Mouse (Mus musculus) neural tube, embryonic 14.5 days (tissue): ENCODE measurements around the gene Glipr1. TPM values are rescaled to one million over a fixed set of nuclear protein-coding genes. Genes with fewer than 3 reads are reported as not detected.
"Not testable (repeated sequence)": the region's sequence is repeated elsewhere in the genome, so short reads cannot be mapped to it uniquely, and the experiment has no call there.

ENCODE experiments used
- ATAC-seq: fragments of 200-750 bp; cut with Nextera tagmentation; 2 replicates; pipeline ENCODE4 v1.8.0; 2017; ENCODE audit warnings: low read depth, mild to moderate bottlenecking, moderate TSS enrichment, moderate library complexity
- H3K27ac ChIP-seq: fragments of 300-500 bp; sonication (generic); 2 replicates; pipeline ENCODE4 v1.5.1; 2014; ENCODE audit warnings: low read depth, mild to moderate bottlenecking, control low read depth, low read length, moderate library complexity, mixed read lengths
- H3K27me3 ChIP-seq: fragments of 300-500 bp; sonication (generic); 2 replicates; pipeline ENCODE4 v1.6.1; 2014; ENCODE audit warnings: low read length; ENCODE audit not compliant: control insufficient read depth, insufficient read depth
- H3K36me3 ChIP-seq: fragments of 300-500 bp; sonication (generic); 2 replicates; pipeline ENCODE4 v1.6.1; 2014; ENCODE audit warnings: low read length, mixed read lengths; ENCODE audit not compliant: control insufficient read depth, insufficient read depth
- H3K4me1 ChIP-seq: fragments of 300-500 bp; sonication (generic); 2 replicates; pipeline ENCODE4 v1.6.1; 2014; ENCODE audit warnings: low read length; ENCODE audit not compliant: control insufficient read depth, insufficient read depth
- H3K4me2 ChIP-seq: fragments of 300-500 bp; sonication (generic); 2 replicates; pipeline ENCODE4 v1.6.1; 2014; ENCODE audit warnings: mild to moderate bottlenecking, low read depth, low read length, control low read depth
- H3K4me3 ChIP-seq: fragments of 300-500 bp; sonication (generic); 2 replicates; pipeline ENCODE4 v1.5.1; 2014; ENCODE audit warnings: low read depth, low read length, control low read depth, mixed read lengths
- H3K9ac ChIP-seq: fragments of 300-500 bp; sonication (generic); replicated peaks from 2 replicates; pipeline ENCODE4 v1.6.1; 2014; ENCODE audit warnings: low read depth, mild to moderate bottlenecking, control low read depth, low read length, mixed read lengths
- H3K9me3 ChIP-seq: fragments of 300-500 bp; sonication (generic); 2 replicates; pipeline ENCODE4 v1.6.1; 2016; ENCODE audit warnings: low read length; ENCODE audit not compliant: control insufficient read depth
- WGBS: fragments of 180-500 bp; shearing (Covaris S2); extraction: QIAGEN DNeasy Blood & Tissue Kit; methylation state at CpG from one replicate; pipeline ENCODE4 v1.1.7; 2014; 5-methylcytosine and 5-hydroxymethylcytosine counted together
- polyA plus RNA-seq: library from polyadenylated mRNA; unstranded; fragments of >200 nt; fragmentation: Nextera tagmentation; extraction: Ambion mirVana; gene quantifications from 2 replicates; pipeline ENCODE4 v1.2.1, GENCODE M21; 2014

The Glipr1 gene
- 0.91 and 1.2 TPM in 2 replicates for polyA plus RNA-seq

- H3K4me2 ChIP-seq, result no peak within 1 kb of the TSS
- H3K4me3 ChIP-seq, result no peak within 1 kb of the TSS
- no peaks in the 10 kb centered on the region for H3K36me3 ChIP-seq
- H3K27ac ChIP-seq, result no peak within 1 kb of the TSS
- no peaks in the 10 kb centered on the region for H3K4me1 ChIP-seq
- ATAC-seq, result no peak
- H3K9me3 ChIP-seq, result no peaks in the 10 kb centered on the region
- H3K27me3 ChIP-seq, result no peaks in the 10 kb centered on the region
- no peak within 1 kb of the TSS for H3K9ac ChIP-seq
- WGBS, result 76% methylated on average over 9 of the region's 9 CpGs
Measured at GRCm38 (mm10) chr10:112002544-112003215, at the start of gene Glipr1. Gene Glipr1, minus strand, starts transcription at chr10:112002631.

- not testable (repeated sequence) for H3K9me3 ChIP-seq, H3K4me3 ChIP-seq, ATAC-seq, H3K36me3 ChIP-seq, H3K9ac ChIP-seq, H3K27ac ChIP-seq, H3K27me3 ChIP-seq, H3K4me2 ChIP-seq, H3K4me1 ChIP-seq
- WGBS, result 68% methylated on average over 2 of the region's 2 CpGs
Measured at GRCm38 (mm10) chr10:112051956-112052355, 49.5 kb upstream of the Glipr1 start.

GRCm38 (mm10) chr10:112051220-112051619 lies 48.8 kb upstream of the Glipr1 start:
- Histone ChIP-seq H3K36me3 (no peaks in the 10 kb centered on the region), H3K9me3 (no peaks in the 10 kb centered on the region), H3K4me3 (no peak overlapping the region), H3K9ac (no peak overlapping the region), H3K27me3 (no peaks in the 10 kb centered on the region), H3K27ac (no peak overlapping the region), H3K4me1 (no peaks in the 10 kb centered on the region), H3K4me2 (no peak overlapping the region)
- ATAC-seq, result no peak

- not testable (repeated sequence) for H3K9ac ChIP-seq, H3K27ac ChIP-seq, H3K4me2 ChIP-seq, H3K9me3 ChIP-seq, H3K36me3 ChIP-seq, H3K4me3 ChIP-seq, H3K4me1 ChIP-seq, H3K27me3 ChIP-seq
- peak; percentile 61; the same call in 1 of the 2 replicates for ATAC-seq
- WGBS, result 35% methylated on average over 10 of the region's 14 CpGs
Measured at GRCm38 (mm10) chr10:112044283-112044682, 41.9 kb upstream of the Glipr1 start.

GRCm38 (mm10) chr10:112043523-112043922 lies 41.1 kb upstream of the Glipr1 start:
- not testable (repeated sequence) for H3K4me1 ChIP-seq, H3K9me3 ChIP-seq, H3K4me2 ChIP-seq, H3K36me3 ChIP-seq, H3K9ac ChIP-seq, H3K4me3 ChIP-seq, ATAC-seq, H3K27me3 ChIP-seq, H3K27ac ChIP-seq
- 86% methylated on average over 9 of the region's 9 CpGs for WGBS

- H3K36me3 ChIP-seq, H3K27ac ChIP-seq, H3K4me2 ChIP-seq, H3K9ac ChIP-seq, H3K9me3 ChIP-seq, H3K4me1 ChIP-seq, H3K27me3 ChIP-seq, ATAC-seq, H3K4me3 ChIP-seq: not testable (repeated sequence)
- 72% methylated on average over 3 of the region's 3 CpGs for WGBS
Measured at GRCm38 (mm10) chr10:112028689-112029088, 26.3 kb upstream of the Glipr1 start.

- H3K4me3 ChIP-seq, result no peak overlapping the region
- H3K36me3 ChIP-seq, result no peaks in the 10 kb centered on the region
- no peak overlapping the region for H3K27ac ChIP-seq
- H3K4me1 ChIP-seq, result no peaks in the 10 kb centered on the region
- no peak for ATAC-seq
- H3K4me2 ChIP-seq, result no peak overlapping the region
- no peak overlapping the region for H3K9ac ChIP-seq
- H3K27me3 ChIP-seq, result no peaks in the 10 kb centered on the region
- no peaks in the 10 kb centered on the region for H3K9me3 ChIP-seq
- WGBS, result 74% methylated on average over 2 of the region's 2 CpGs
Measured at GRCm38 (mm10) chr10:112023585-112023984, 21.2 kb upstream of the Glipr1 start.

GRCm38 (mm10) chr10:112009511-112009910 lies 7.1 kb upstream of the Glipr1 start:
- H3K9me3 ChIP-seq, H3K9ac ChIP-seq, H3K27ac ChIP-seq, H3K4me3 ChIP-seq, H3K4me1 ChIP-seq, ATAC-seq, H3K27me3 ChIP-seq, H3K4me2 ChIP-seq, H3K36me3 ChIP-seq: not testable (repeated sequence)
- WGBS, result 87% methylated on average over 1 of the region's 1 CpGs

GRCm38 (mm10) chr10:112001756-112002520 lies 493 bp downstream of the Glipr1 start:
- Histone ChIP-seq H3K9ac (no peak overlapping the region), H3K4me2 (no peak overlapping the region), H3K4me3 (no peak overlapping the region), H3K27me3 (no peaks in the 10 kb centered on the region), H3K4me1 (no peaks in the 10 kb centered on the region), H3K36me3 (no peaks in the 10 kb centered on the region), H3K9me3 (no peaks in the 10 kb centered on the region), H3K27ac (no peak overlapping the region)
- WGBS, result 87% methylated on average over 9 of the region's 9 CpGs
- ATAC-seq, result no peak
